Mouse (Mus musculus): ENCODE data around the gene Zfp618.
A peak's percentile ranks its signal among the peaks of the same experiment; 100 is the strongest.

The Zfp618 gene

GRCm38 (mm10) chr4:62999321-62999720 is 33.9 kb downstream of the Zfp618 start:
- DNase-seq (ENCODE audit: low read depth, low spot score): no peak

DNA sequence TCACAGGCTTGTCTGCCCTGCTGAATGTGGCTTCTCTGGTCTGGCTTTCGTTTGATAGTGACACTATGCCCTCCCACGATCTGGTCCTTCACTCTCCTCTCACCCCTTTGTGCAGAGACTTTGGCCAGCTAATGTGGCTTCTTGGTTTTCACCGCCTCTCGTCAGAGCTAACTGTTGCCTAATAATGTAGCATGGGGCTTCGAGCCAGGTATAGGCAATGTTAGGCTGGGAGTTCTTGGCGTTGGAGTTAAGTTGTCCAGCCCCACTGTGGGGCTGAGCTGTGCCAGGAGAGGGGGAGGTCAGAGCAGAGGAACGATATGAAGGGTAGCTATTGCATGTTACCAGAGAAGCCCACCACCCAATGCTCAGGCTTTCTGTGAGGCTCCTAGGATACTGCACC is 34.5 kb downstream of the Zfp618 start:
- DNase-seq (ENCODE audit: low read depth, low spot score): no peak

DNA sequence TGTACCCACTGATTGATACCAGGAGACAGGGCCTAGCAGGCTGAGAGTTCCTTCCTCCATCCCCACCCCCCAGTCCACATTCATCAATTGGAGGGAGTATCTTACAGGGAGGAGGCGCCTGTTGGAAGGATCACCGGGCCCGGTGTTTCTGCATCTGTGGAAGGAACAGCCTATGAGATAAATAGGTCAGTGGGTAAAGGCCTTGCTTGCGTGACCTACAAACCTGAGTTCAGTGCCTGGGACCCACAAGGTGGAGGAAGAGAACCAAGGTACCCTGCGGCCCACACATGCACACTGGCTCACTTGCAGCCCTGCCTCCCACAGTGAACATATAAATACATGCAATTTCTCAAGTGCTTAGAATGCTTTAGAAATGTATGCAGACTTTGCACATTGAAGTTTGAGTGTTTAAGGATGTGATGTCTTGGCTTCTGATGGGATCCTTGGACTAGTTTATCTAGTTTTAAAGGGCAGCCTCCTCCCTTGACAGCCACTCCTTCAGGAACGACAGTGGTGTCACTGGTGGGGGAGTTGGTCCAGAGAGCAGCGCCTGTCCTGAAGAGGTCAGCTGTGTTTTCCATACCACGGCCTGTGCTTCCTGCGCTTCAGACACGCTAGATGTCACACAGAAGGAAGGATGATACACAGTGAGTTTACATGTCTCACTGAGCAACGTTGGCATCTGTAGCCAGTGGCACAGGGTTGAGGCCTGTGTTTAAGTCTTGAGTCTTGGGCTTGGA is 35.1 kb downstream of the Zfp618 start:
- no peak for DNase-seq (ENCODE audit: low read depth, low spot score)

GRCm38 (mm10) chr4:63002386-63002785 is 37.0 kb downstream of the Zfp618 start:
- DNase-seq (ENCODE audit: low read depth, low spot score): no peak

DNA sequence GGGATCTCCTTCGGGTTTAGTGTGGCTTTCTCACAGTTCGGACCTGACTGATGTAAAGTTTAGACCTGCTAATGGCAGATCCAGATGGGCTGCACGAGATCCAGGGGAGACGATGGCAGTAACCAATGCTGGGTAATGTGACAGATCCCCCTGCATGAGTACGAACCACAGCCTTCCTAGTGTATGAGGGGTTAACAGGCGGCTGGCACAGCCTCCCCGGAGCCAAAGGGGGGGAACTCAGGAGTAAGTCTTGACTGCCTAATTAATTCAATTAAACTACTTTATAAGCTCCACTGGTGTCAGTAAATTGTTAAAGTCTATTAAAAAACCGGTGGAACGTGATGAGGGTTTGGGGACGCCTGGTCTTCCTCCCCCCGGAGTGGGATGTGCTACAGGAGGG is 39.1 kb downstream of the Zfp618 start:
- DNase-seq (ENCODE audit: low read depth, low spot score): no peak

GRCm38 (mm10) chr4:63005446-63006185 is 40.2 kb downstream of the Zfp618 start:
- no peak for DNase-seq (ENCODE audit: low read depth, low spot score)

- no peak for DNase-seq (ENCODE audit: low read depth, low spot score)
Measured at GRCm38 (mm10) chr4:63006198-63007155, 41.1 kb downstream of the Zfp618 start.

- no peak for DNase-seq (ENCODE audit: low read depth, low spot score)
Measured at GRCm38 (mm10) chr4:63008206-63008605, 42.8 kb downstream of the Zfp618 start.

GRCm38 (mm10) chr4:63008822-63009221 is 43.4 kb downstream of the Zfp618 start:
- DNase-seq (ENCODE audit: low read depth, low spot score): no peak

DNA sequence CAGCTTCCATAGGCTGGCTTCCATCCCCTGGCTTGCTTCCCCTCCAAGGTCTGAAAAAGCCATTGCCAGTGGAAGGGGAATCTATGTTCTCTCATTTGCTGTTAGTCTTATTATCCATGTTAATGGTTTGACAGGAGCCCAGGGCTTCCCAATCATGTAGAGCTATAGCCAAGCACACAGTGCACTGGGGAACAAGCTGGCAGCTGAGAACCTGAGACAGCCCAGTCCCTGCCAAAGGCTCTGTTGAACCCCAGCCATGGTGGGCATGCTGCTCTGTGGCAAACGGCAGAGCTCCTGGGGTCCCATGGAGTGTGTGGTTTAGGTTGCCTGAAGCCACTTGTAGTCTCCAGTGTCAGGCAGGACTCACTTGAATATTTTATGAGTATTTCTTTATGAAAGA is 44.4 kb downstream of the Zfp618 start:
- no peak for DNase-seq (ENCODE audit: low read depth, low spot score)

GRCm38 (mm10) chr4:63010226-63010625 is 44.9 kb downstream of the Zfp618 start:
- no peak for DNase-seq (ENCODE audit: low read depth, low spot score)

GRCm38 (mm10) chr4:63018616-63019015 is 53.2 kb downstream of the Zfp618 start:
- DNase-seq (ENCODE audit: low read depth, low spot score): no peak

DNA sequence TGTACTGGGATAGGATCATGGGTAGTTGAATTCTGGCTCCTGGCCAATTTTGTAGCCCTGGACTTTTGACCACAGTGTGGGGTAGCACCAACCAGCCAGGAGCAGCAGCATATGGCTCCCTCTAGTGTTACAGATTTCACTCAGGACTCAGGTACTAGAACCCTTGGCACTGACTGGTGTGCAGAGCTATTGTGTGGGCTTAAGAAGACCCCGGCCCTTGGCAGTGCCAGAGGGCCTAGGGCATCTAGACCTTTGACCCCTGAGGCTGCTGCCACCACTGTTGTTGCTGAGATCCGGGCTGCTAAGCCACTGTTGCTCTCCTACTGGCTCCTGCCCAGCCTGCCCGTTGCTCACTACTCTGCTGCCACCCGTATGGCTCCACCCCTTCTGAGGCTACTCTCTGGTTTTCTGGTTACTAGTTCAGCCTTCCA is 54.1 kb downstream of the Zfp618 start:
- peak; percentile 10 for DNase-seq (ENCODE audit: low read depth, low spot score)

- no peak for DNase-seq (ENCODE audit: low read depth, low spot score)
Measured at GRCm38 (mm10) chr4:63021034-63021700, 55.8 kb downstream of the Zfp618 start.

- DNase-seq (ENCODE audit: low read depth, low spot score): no peak
Measured at GRCm38 (mm10) chr4:63023465-63023864, 58.1 kb downstream of the Zfp618 start.

DNA sequence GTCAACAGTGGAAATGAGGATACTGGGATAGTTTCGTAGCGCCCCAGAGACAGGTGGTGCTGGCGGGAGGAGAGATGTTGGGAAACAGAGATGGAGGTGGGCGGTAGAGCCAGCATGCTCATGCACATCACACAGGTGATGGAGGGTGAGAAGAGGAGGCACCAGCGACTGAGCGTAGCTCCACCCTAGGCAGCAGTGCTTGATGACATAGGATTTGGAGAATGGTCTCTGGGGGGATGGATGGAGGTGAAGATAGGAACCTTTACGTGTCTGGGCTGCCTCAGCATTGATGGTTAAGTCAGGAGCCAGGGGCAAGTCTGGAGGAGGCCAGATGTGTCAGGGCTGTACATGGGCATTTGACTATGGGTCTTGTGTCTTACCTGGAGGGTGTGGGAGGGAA is 58.7 kb downstream of the Zfp618 start:
- DNase-seq (ENCODE audit: low read depth, low spot score): no peak

- no peak for DNase-seq (ENCODE audit: low read depth, low spot score)
Measured at GRCm38 (mm10) chr4:63024734-63025256, 59.4 kb downstream of the Zfp618 start.

GRCm38 (mm10) chr4:63025306-63025705 is 59.9 kb downstream of the Zfp618 start:
- DNase-seq (ENCODE audit: low read depth, low spot score): no peak

DNA sequence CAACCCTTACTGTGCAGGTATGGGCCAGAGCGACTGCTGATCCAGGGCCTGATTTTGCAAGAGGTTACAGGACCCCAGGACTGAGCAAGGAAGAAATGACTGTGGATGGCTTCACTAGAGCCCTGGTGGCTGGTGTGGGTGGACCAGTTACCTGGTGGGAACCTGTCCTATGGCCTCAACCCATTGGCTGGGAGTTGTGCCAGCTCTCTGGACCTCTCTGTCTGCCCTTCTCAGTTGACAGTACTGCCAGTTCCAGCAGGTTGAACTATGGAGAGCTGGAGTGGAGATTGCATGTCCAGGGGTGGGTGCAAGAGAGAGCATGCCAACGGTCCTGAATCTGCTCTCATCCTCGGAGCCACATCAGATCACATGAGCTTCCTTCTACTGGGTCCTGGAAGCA is 60.9 kb downstream of the Zfp618 start:
- DNase-seq (ENCODE audit: low read depth, low spot score): no peak

DNA sequence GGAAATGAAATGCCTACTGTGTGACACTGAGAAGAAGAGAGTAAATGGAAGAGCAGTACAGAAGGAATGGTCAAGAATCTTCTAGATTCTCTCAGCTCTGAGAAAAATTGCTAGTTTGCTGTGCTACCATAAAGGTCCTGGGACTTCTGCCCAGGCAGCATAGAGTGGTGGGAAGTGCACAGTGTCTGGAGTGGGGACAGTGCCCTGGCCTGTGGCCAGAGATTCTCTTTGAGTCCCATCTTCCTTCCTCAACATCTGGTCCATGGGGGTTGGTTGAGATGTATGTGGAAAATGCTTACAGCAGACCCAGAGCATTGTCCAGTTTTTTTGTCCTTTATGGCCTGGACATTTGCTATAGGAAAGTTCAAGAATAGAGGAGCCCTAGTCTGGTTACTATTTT is 62.1 kb downstream of the Zfp618 start:
- DNase-seq (ENCODE audit: low read depth, low spot score): no peak

DNA sequence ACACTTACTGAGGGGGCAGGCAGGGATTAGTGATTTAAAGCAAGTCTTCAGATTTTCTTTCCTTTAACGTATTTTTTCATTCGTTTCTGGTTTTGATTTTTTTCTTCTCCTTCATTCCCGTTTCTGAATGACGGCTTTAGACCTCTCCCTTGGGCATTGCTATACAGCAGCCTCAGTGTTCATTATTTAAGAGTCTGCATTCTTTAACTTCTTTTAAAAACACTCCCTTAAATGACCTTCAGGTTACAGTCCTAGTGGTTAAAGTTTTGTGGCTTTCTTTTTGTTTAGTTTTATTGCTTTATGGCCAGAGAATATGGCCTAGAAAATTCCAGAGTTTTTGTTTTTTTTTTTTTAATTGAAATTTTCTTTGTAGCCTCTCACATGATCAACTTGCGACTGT is 64.8 kb downstream of the Zfp618 start:
- DNase-seq (ENCODE audit: low read depth, low spot score): no peak

Data from A20 (cell line).